Mouse (Mus musculus): ENCODE data around the gene Smarca2. TPM values are rescaled to one million over a fixed set of nuclear protein-coding genes. Genes with fewer than 3 reads are reported as not detected.

Smarca2 gene
- polyA plus RNA-seq, 1 experiment from 2014 or later = 45.5 TPM

- no peak overlapping the region for H3K4me3 ChIP-seq (replicated peaks)
- H3K27ac ChIP-seq = no peak overlapping the region
- H3K4me2 ChIP-seq = no peak overlapping the region
- H3K9me3 ChIP-seq (replicated peaks) = no peaks in the 10 kb centered on the region
- ATAC-seq (replicated peaks; ENCODE audit: low FRiP score) = no peak
- peaks cover 11% of the 10 kb centered on the region; the same call in 1 of the 2 replicates for H3K4me1 ChIP-seq
- no peaks in the 10 kb centered on the region for H3K36me3 ChIP-seq
- H3K9ac ChIP-seq = no peak overlapping the region
- WGBS = 33% methylated on average over 2 of the region's 2 CpGs
- H3K27me3 ChIP-seq = no peaks in the 10 kb centered on the region
Measured at GRCm38 (mm10) chr19:26711268-26711667, 106.4 kb downstream of the Smarca2 start.

GRCm38 (mm10) chr19:26716217-26716616 is 111.4 kb downstream of the Smarca2 start:
- H3K4me1 ChIP-seq = peaks cover 3% of the 10 kb centered on the region; the same call in 1 of the 2 replicates

GRCm38 (mm10) chr19:26718221-26718620 is 113.4 kb downstream of the Smarca2 start:
- 30% methylated on average over 6 of the region's 6 CpGs for WGBS
- H3K36me3 ChIP-seq = peaks cover 10% of the 10 kb centered on the region; the same call in 1 of the 2 replicates

More at GRCm38 (mm10) chr19:26716217-26716616, 111.4 kb downstream of the Smarca2 start:
- H3K4me3 ChIP-seq (replicated peaks) = no peak overlapping the region
- H3K9ac ChIP-seq = no peak overlapping the region
- no peaks in the 10 kb centered on the region for H3K9me3 ChIP-seq (replicated peaks)
- no peaks in the 10 kb centered on the region for H3K27me3 ChIP-seq
- 69% methylated on average over 9 of the region's 9 CpGs for WGBS
- no peak for ATAC-seq (replicated peaks; ENCODE audit: low FRiP score)
- H3K27ac ChIP-seq = no peak overlapping the region
- peaks cover 4% of the 10 kb centered on the region; the same call in 1 of the 2 replicates for H3K36me3 ChIP-seq
- H3K4me2 ChIP-seq = no peak overlapping the region

GRCm38 (mm10) chr19:26719161-26719560 is 114.3 kb downstream of the Smarca2 start:
- 94% methylated on average over 7 of the region's 7 CpGs for WGBS
- ATAC-seq (replicated peaks; ENCODE audit: low FRiP score) = no peak

More at GRCm38 (mm10) chr19:26718221-26718620, 113.4 kb downstream of the Smarca2 start:
- ATAC-seq (replicated peaks; ENCODE audit: low FRiP score) = no peak
- no peaks in the 10 kb centered on the region for H3K27me3 ChIP-seq
- H3K9me3 ChIP-seq (replicated peaks) = no peaks in the 10 kb centered on the region
- no peak overlapping the region for H3K4me3 ChIP-seq (replicated peaks)
- H3K27ac ChIP-seq = no peak overlapping the region
- H3K4me1 ChIP-seq = peaks cover 3% of the 10 kb centered on the region; the same call in 1 of the 2 replicates
- no peak overlapping the region for H3K4me2 ChIP-seq
- H3K9ac ChIP-seq = no peak overlapping the region

GRCm38 (mm10) chr19:26721741-26722140 is 116.9 kb downstream of the Smarca2 start:
- H3K36me3 ChIP-seq = peaks cover 10% of the 10 kb centered on the region; the same call in 1 of the 2 replicates
- no peaks in the 10 kb centered on the region for H3K4me1 ChIP-seq
- H3K27ac ChIP-seq = no peak overlapping the region
- no peak overlapping the region for H3K9ac ChIP-seq
- H3K9me3 ChIP-seq (replicated peaks) = no peaks in the 10 kb centered on the region
- no peak overlapping the region for H3K4me2 ChIP-seq
- ATAC-seq (replicated peaks; ENCODE audit: low FRiP score) = no peak
- H3K27me3 ChIP-seq = no peaks in the 10 kb centered on the region
- 84% methylated on average over 6 of the region's 6 CpGs for WGBS
- H3K4me3 ChIP-seq (replicated peaks) = no peak overlapping the region

More at GRCm38 (mm10) chr19:26719161-26719560, 114.3 kb downstream of the Smarca2 start:
- Histone ChIP-seq H3K27me3 (no peaks in the 10 kb centered on the region), H3K4me3 (replicated peaks) (no peak overlapping the region), H3K27ac (no peak overlapping the region), H3K9ac (no peak overlapping the region), H3K9me3 (replicated peaks) (no peaks in the 10 kb centered on the region), H3K36me3 (peaks cover 10% of the 10 kb centered on the region; the same call in 1 of the 2 replicates), H3K4me1 (peaks cover 3% of the 10 kb centered on the region; the same call in 1 of the 2 replicates), H3K4me2 (no peak overlapping the region)

GRCm38 (mm10) chr19:26723899-26724298 is 119.0 kb downstream of the Smarca2 start:
- no peak overlapping the region for H3K9ac ChIP-seq
- no peaks in the 10 kb centered on the region for H3K27me3 ChIP-seq
- no peak for ATAC-seq (replicated peaks; ENCODE audit: low FRiP score)
- WGBS = 85% methylated on average over 11 of the region's 11 CpGs
- H3K9me3 ChIP-seq (replicated peaks) = no peaks in the 10 kb centered on the region
- H3K4me1 ChIP-seq = peaks cover 3% of the 10 kb centered on the region; the same call in 1 of the 2 replicates
- no peak overlapping the region for H3K4me2 ChIP-seq
- H3K36me3 ChIP-seq = 0 out of 2 replicates have a peak, but pooled peaks cover 10% of the 10 kb centered on the region
- H3K4me3 ChIP-seq (replicated peaks) = no peak overlapping the region
- no peak overlapping the region for H3K27ac ChIP-seq

- WGBS = 95% methylated on average over 3 of the region's 3 CpGs
- no peak for ATAC-seq (replicated peaks; ENCODE audit: low FRiP score)
Measured at GRCm38 (mm10) chr19:26724626-26725025, 119.8 kb downstream of the Smarca2 start.

GRCm38 (mm10) chr19:26727796-26728195 is 122.9 kb downstream of the Smarca2 start:
- Histone ChIP-seq H3K4me1 (peaks cover 6% of the 10 kb centered on the region; the same call in 1 of the 2 replicates), H3K36me3 (no peaks in the 10 kb centered on the region), H3K27me3 (no peaks in the 10 kb centered on the region), H3K4me2 (no peak overlapping the region), H3K4me3 (replicated peaks) (no peak overlapping the region), H3K27ac (no peak overlapping the region), H3K9me3 (replicated peaks) (no peaks in the 10 kb centered on the region), H3K9ac (no peak overlapping the region)
- no peak for ATAC-seq (replicated peaks; ENCODE audit: low FRiP score)
- WGBS = 66% methylated on average over 9 of the region's 9 CpGs

More at GRCm38 (mm10) chr19:26724626-26725025, 119.8 kb downstream of the Smarca2 start:
- Histone ChIP-seq H3K36me3 (0 out of 2 replicates have a peak, but pooled peaks cover 10% of the 10 kb centered on the region), H3K4me2 (no peak overlapping the region), H3K4me3 (replicated peaks) (no peak overlapping the region), H3K9ac (no peak overlapping the region), H3K4me1 (peaks cover 3% of the 10 kb centered on the region; the same call in 1 of the 2 replicates), H3K9me3 (replicated peaks) (no peaks in the 10 kb centered on the region), H3K27me3 (no peaks in the 10 kb centered on the region), H3K27ac (no peak overlapping the region)

GRCm38 (mm10) chr19:26730486-26730885 is 125.6 kb downstream of the Smarca2 start:
- Histone ChIP-seq H3K4me2 (no peak overlapping the region), H3K9me3 (replicated peaks) (no peaks in the 10 kb centered on the region), H3K4me1 (peaks cover 19% of the 10 kb centered on the region), H3K9ac (no peak overlapping the region), H3K4me3 (replicated peaks) (no peak overlapping the region), H3K27ac (no peak overlapping the region), H3K36me3 (no peaks in the 10 kb centered on the region), H3K27me3 (no peaks in the 10 kb centered on the region)
- no peak for ATAC-seq (replicated peaks; ENCODE audit: low FRiP score)
- WGBS = 72% methylated on average over 9 of the region's 9 CpGs

- H3K36me3 ChIP-seq = no peaks in the 10 kb centered on the region
- H3K4me2 ChIP-seq = no peak overlapping the region
- H3K9ac ChIP-seq = no peak overlapping the region
- H3K4me1 ChIP-seq = peaks cover 19% of the 10 kb centered on the region
- no peak overlapping the region for H3K27ac ChIP-seq
- ATAC-seq (replicated peaks; ENCODE audit: low FRiP score) = no peak
- H3K4me3 ChIP-seq (replicated peaks) = no peak overlapping the region
- no peaks in the 10 kb centered on the region for H3K9me3 ChIP-seq (replicated peaks)
- WGBS = 87% methylated on average over 4 of the region's 4 CpGs
- no peaks in the 10 kb centered on the region for H3K27me3 ChIP-seq
Measured at GRCm38 (mm10) chr19:26731121-26731520, 126.3 kb downstream of the Smarca2 start.

- Histone ChIP-seq H3K4me1 (peaks cover 19% of the 10 kb centered on the region), H3K27me3 (no peaks in the 10 kb centered on the region), H3K9ac (no peak overlapping the region), H3K4me2 (no peak overlapping the region), H3K27ac (no peak overlapping the region), H3K36me3 (no peaks in the 10 kb centered on the region), H3K9me3 (replicated peaks) (no peaks in the 10 kb centered on the region), H3K4me3 (replicated peaks) (no peak overlapping the region)
- WGBS = 8% methylated on average over 4 of the region's 4 CpGs
- ATAC-seq (replicated peaks; ENCODE audit: low FRiP score) = no peak
Measured at GRCm38 (mm10) chr19:26731809-26732208, 127.0 kb downstream of the Smarca2 start.

GRCm38 (mm10) chr19:26733055-26733454 is 128.2 kb downstream of the Smarca2 start:
- Histone ChIP-seq H3K9me3 (replicated peaks) (no peaks in the 10 kb centered on the region), H3K9ac (no peak overlapping the region), H3K4me2 (no peak overlapping the region), H3K4me3 (replicated peaks) (no peak overlapping the region), H3K36me3 (no peaks in the 10 kb centered on the region), H3K4me1 (peaks cover 15% of the 10 kb centered on the region), H3K27ac (no peak overlapping the region), H3K27me3 (no peaks in the 10 kb centered on the region)
- ATAC-seq (replicated peaks; ENCODE audit: low FRiP score) = no peak
- WGBS = 59% methylated on average over 2 of the region's 2 CpGs

Measured in kidney, embryonic 15.5 days (tissue).